Mouse (Mus musculus): ENCODE results near the gene Rgl1. TPM values are rescaled to one million over a fixed set of nuclear protein-coding genes. Genes with fewer than 3 reads are reported as not detected.

Rgl1 gene
- polyA plus RNA-seq, 1 experiment from 2014 or later = 39.6 TPM

GRCm38 (mm10) chr1:152707560-152707959, 58.6 kb downstream of the Rgl1 start:
- ATAC-seq (ENCODE audit: insufficient number of reproducible peaks, insufficient read depth, low FRiP score, low TSS enrichment, low read depth) = no peak
- WGBS = 90% methylated on average over 2 of the region's 2 CpGs
- H3K4me3 ChIP-seq = no peak overlapping the region
- no peak overlapping the region for H3K27ac ChIP-seq
- no peaks in the 10 kb centered on the region for H3K9me3 ChIP-seq
- no peak overlapping the region for H3K9ac ChIP-seq
- H3K27me3 ChIP-seq = no peaks in the 10 kb centered on the region
- H3K36me3 ChIP-seq = no peaks in the 10 kb centered on the region
- 0 out of 2 replicates have a peak, but pooled peaks cover 8% of the 10 kb centered on the region for H3K4me1 ChIP-seq
- H3K4me2 ChIP-seq = no peak overlapping the region

GRCm38 (mm10) chr1:152703941-152704340, 62.2 kb downstream of the Rgl1 start:
- Histone ChIP-seq H3K4me1 (no peaks in the 10 kb centered on the region), H3K9ac (no peak overlapping the region), H3K4me2 (no peak overlapping the region), H3K4me3 (no peak overlapping the region), H3K27ac (no peak overlapping the region), H3K36me3 (no peaks in the 10 kb centered on the region), H3K27me3 (no peaks in the 10 kb centered on the region), H3K9me3 (no peaks in the 10 kb centered on the region)
- 56% methylated on average over 6 of the region's 6 CpGs for WGBS
- no peak for ATAC-seq (ENCODE audit: insufficient number of reproducible peaks, insufficient read depth, low FRiP score, low TSS enrichment, low read depth)

GRCm38 (mm10) chr1:152702920-152703319, 63.2 kb downstream of the Rgl1 start:
- Histone ChIP-seq H3K9ac (no peak overlapping the region), H3K27ac (no peak overlapping the region), H3K27me3 (no peaks in the 10 kb centered on the region), H3K4me3 (no peak overlapping the region), H3K4me2 (no peak overlapping the region), H3K9me3 (no peaks in the 10 kb centered on the region), H3K36me3 (no peaks in the 10 kb centered on the region), H3K4me1 (no peaks in the 10 kb centered on the region)
- 58% methylated on average over 6 of the region's 6 CpGs for WGBS
- ATAC-seq (ENCODE audit: insufficient number of reproducible peaks, insufficient read depth, low FRiP score, low TSS enrichment, low read depth) = no peak

GRCm38 (mm10) chr1:152701066-152701465, 65.1 kb downstream of the Rgl1 start:
- Histone ChIP-seq H3K27me3 (no peaks in the 10 kb centered on the region), H3K4me1 (no peaks in the 10 kb centered on the region), H3K27ac (no peak overlapping the region), H3K9ac (no peak overlapping the region), H3K36me3 (no peaks in the 10 kb centered on the region), H3K4me3 (no peak overlapping the region), H3K4me2 (no peak overlapping the region), H3K9me3 (no peaks in the 10 kb centered on the region)
- WGBS = 66% methylated on average over 5 of the region's 5 CpGs
- no peak for ATAC-seq (ENCODE audit: insufficient number of reproducible peaks, insufficient read depth, low FRiP score, low TSS enrichment, low read depth)

- 48% methylated on average over 3 of the region's 3 CpGs for WGBS
Measured at GRCm38 (mm10) chr1:152697341-152697740, 68.8 kb downstream of the Rgl1 start.

GRCm38 (mm10) chr1:152695491-152695890, 70.7 kb downstream of the Rgl1 start:
- Histone ChIP-seq H3K9me3 (no peaks in the 10 kb centered on the region), H3K9ac (no peak overlapping the region), H3K4me2 (no peak overlapping the region), H3K36me3 (no peaks in the 10 kb centered on the region), H3K4me1 (peaks cover 9% of the 10 kb centered on the region), H3K27me3 (no peaks in the 10 kb centered on the region), H3K27ac (no peak overlapping the region), H3K4me3 (no peak overlapping the region)
- WGBS = 39% methylated on average over 9 of the region's 9 CpGs
- ATAC-seq (ENCODE audit: insufficient number of reproducible peaks, insufficient read depth, low FRiP score, low TSS enrichment, low read depth) = no peak

More at GRCm38 (mm10) chr1:152697341-152697740, 68.8 kb downstream of the Rgl1 start:
- Histone ChIP-seq H3K9ac (no peak overlapping the region), H3K4me1 (no peaks in the 10 kb centered on the region), H3K9me3 (no peaks in the 10 kb centered on the region), H3K27ac (no peak overlapping the region), H3K4me3 (no peak overlapping the region), H3K4me2 (no peak overlapping the region), H3K27me3 (no peaks in the 10 kb centered on the region), H3K36me3 (no peaks in the 10 kb centered on the region)
- no peak for ATAC-seq (ENCODE audit: insufficient number of reproducible peaks, insufficient read depth, low FRiP score, low TSS enrichment, low read depth)

- Histone ChIP-seq H3K4me1 (peaks cover 22% of the 10 kb centered on the region), H3K27ac (no peak overlapping the region), H3K27me3 (no peaks in the 10 kb centered on the region), H3K4me3 (no peak overlapping the region), H3K9me3 (no peaks in the 10 kb centered on the region), H3K4me2 (no peak overlapping the region), H3K9ac (no peak overlapping the region), H3K36me3 (no peaks in the 10 kb centered on the region)
- no peak for ATAC-seq (ENCODE audit: insufficient number of reproducible peaks, insufficient read depth, low FRiP score, low TSS enrichment, low read depth)
- WGBS = 83% methylated on average over 4 of the region's 4 CpGs
Measured at GRCm38 (mm10) chr1:152689968-152690367, 76.2 kb downstream of the Rgl1 start.

- peak overlapping the region; percentile 65 for H3K27ac ChIP-seq
Measured at GRCm38 (mm10) chr1:152687733-152688181, 78.4 kb downstream of the Rgl1 start.

GRCm38 (mm10) chr1:152687099-152687730, 78.9 kb downstream of the Rgl1 start:
- H3K9me3 ChIP-seq = no peaks in the 10 kb centered on the region
- no peak overlapping the region for H3K4me3 ChIP-seq
- peak; percentile 69 for ATAC-seq (ENCODE audit: insufficient number of reproducible peaks, insufficient read depth, low FRiP score, low TSS enrichment, low read depth)
- H3K9ac ChIP-seq = 0 out of 2 replicates have a peak overlapping the region, but pooled peaks have one; percentile 22
- no peaks in the 10 kb centered on the region for H3K27me3 ChIP-seq
- peaks cover 28% of the 10 kb centered on the region for H3K4me1 ChIP-seq
- H3K36me3 ChIP-seq = no peaks in the 10 kb centered on the region
- 5% methylated on average over 6 of the region's 6 CpGs for WGBS
- H3K4me2 ChIP-seq = peak overlapping the region; percentile 21
- peak overlapping the region; percentile 65 for H3K27ac ChIP-seq

More at GRCm38 (mm10) chr1:152687733-152688181, 78.4 kb downstream of the Rgl1 start:
- Histone ChIP-seq H3K4me3 (no peak overlapping the region), H3K36me3 (no peaks in the 10 kb centered on the region), H3K4me1 (peaks cover 25% of the 10 kb centered on the region), H3K27me3 (no peaks in the 10 kb centered on the region), H3K9ac (0 out of 2 replicates have a peak overlapping the region, but pooled peaks have one; percentile 22), H3K9me3 (no peaks in the 10 kb centered on the region), H3K4me2 (peak overlapping the region; percentile 21; the same call in 1 of the 2 replicates)
- WGBS = 19% methylated on average over 8 of the region's 8 CpGs
- no peak for ATAC-seq (ENCODE audit: insufficient number of reproducible peaks, insufficient read depth, low FRiP score, low TSS enrichment, low read depth)

- no peaks in the 10 kb centered on the region for H3K27me3 ChIP-seq
- no peaks in the 10 kb centered on the region for H3K9me3 ChIP-seq
- H3K4me3 ChIP-seq = no peak overlapping the region
- no peak overlapping the region for H3K27ac ChIP-seq
- H3K4me1 ChIP-seq = peaks cover 18% of the 10 kb centered on the region
- no peak for ATAC-seq (ENCODE audit: insufficient number of reproducible peaks, insufficient read depth, low FRiP score, low TSS enrichment, low read depth)
- H3K9ac ChIP-seq = no peak overlapping the region
- no peak overlapping the region for H3K4me2 ChIP-seq
- no peaks in the 10 kb centered on the region for H3K36me3 ChIP-seq
- 65% methylated on average over 3 of the region's 3 CpGs for WGBS
Measured at GRCm38 (mm10) chr1:152685531-152685930, 80.6 kb downstream of the Rgl1 start.

GRCm38 (mm10) chr1:152682368-152683194, 83.6 kb downstream of the Rgl1 start:
- H3K4me2 ChIP-seq = no peak overlapping the region
- no peaks in the 10 kb centered on the region for H3K9me3 ChIP-seq
- H3K27ac ChIP-seq = no peak overlapping the region
- no peak for ATAC-seq (ENCODE audit: insufficient number of reproducible peaks, insufficient read depth, low FRiP score, low TSS enrichment, low read depth)
- 74% methylated on average over 11 of the region's 11 CpGs for WGBS
- no peaks in the 10 kb centered on the region for H3K27me3 ChIP-seq
- no peak overlapping the region for H3K4me3 ChIP-seq
- H3K4me1 ChIP-seq = peaks cover 22% of the 10 kb centered on the region
- H3K9ac ChIP-seq = no peak overlapping the region
- no peaks in the 10 kb centered on the region for H3K36me3 ChIP-seq
